Mouse (Mus musculus) intestine, postnatal 0 days (tissue): ENCODE results near the gene Ist1. TPM values are rescaled to one million over a fixed set of nuclear protein-coding genes. Genes with fewer than 3 reads are reported as not detected.

Experiments
- ATAC-seq: fragments of 200-750 bp; cut with Nextera tagmentation; 2 replicates; pipeline ENCODE4 v1.8.0; 2017; ENCODE audit warnings: mild to moderate bottlenecking, moderate TSS enrichment, moderate library complexity
- H3K27ac ChIP-seq: fragments of 300-500 bp; sonication (generic); 2 replicates; pipeline ENCODE4 v1.5.1; 2014; ENCODE audit warnings: mild to moderate bottlenecking, low read depth, low read length, moderate library complexity
- H3K27me3 ChIP-seq: fragments of 300-500 bp; sonication (generic); replicated peaks from 2 replicates; pipeline ENCODE4 v1.6.1; 2014; ENCODE audit warnings: low read length, mixed read lengths; ENCODE audit not compliant: control insufficient read depth, insufficient read depth
- H3K36me3 ChIP-seq: fragments of 300-500 bp; sonication (generic); 2 replicates; pipeline ENCODE4 v1.6.1; 2014; ENCODE audit warnings: mild to moderate bottlenecking, moderate library complexity; ENCODE audit not compliant: control insufficient read depth, insufficient read depth
- H3K4me1 ChIP-seq: fragments of 300-500 bp; sonication (generic); replicated peaks from 2 replicates; pipeline ENCODE4 v1.6.1; 2014; ENCODE audit warnings: antibody characterized with exemption, low read length, mixed read lengths; ENCODE audit not compliant: control insufficient read depth, insufficient read depth
- H3K4me2 ChIP-seq: fragments of 300-500 bp; sonication (generic); replicated peaks from 2 replicates; pipeline ENCODE4 v1.6.1; 2014; ENCODE audit warnings: low read depth, mild to moderate bottlenecking, moderate library complexity
- H3K4me3 ChIP-seq: fragments of 300-500 bp; sonication (generic); 2 replicates; pipeline ENCODE4 v1.5.1; 2014; ENCODE audit warnings: low read depth, low read length
- H3K9ac ChIP-seq: fragments of 300-500 bp; sonication (generic); 2 replicates; pipeline ENCODE4 v1.6.1; 2014; ENCODE audit warnings: mild to moderate bottlenecking, low read depth, low read length
- H3K9me3 ChIP-seq: fragments of 300-500 bp; sonication (generic); 2 replicates; pipeline ENCODE4 v1.6.1; 2016; ENCODE audit warnings: mixed run types; ENCODE audit not compliant: control insufficient read depth
- CTCF ChIP-seq: sonication (generic); IDR thresholded peaks from 2 replicates; pipeline ENCODE4 v1.5.1; 2016; ENCODE audit warnings: low read depth, mild to moderate bottlenecking, control low read depth, antibody characterized with exemption, moderate library complexity
- WGBS: fragments of 180-500 bp; shearing (Covaris S2); extraction: QIAGEN DNeasy Blood & Tissue Kit; methylation state at CpG from one replicate; pipeline ENCODE4 v1.1.7; 2014; 5-methylcytosine and 5-hydroxymethylcytosine counted together
- polyA plus RNA-seq: library from polyadenylated mRNA; unstranded; fragments of >200 nt; fragmentation: Nextera tagmentation; extraction: Ambion mirVana; gene quantifications from 2 replicates; pipeline ENCODE4 v1.2.1, GENCODE M21; 2015

Gene Ist1
- polyA plus RNA-seq, 1 experiment from 2014 or later: 86.9 TPM

- H3K9ac ChIP-seq: peak overlapping the region; percentile 89
- no peaks in the 10 kb centered on the region for H3K27me3 ChIP-seq
- under 1% methylated on average over 38 of the region's 38 CpGs for WGBS
- TF ChIP-seq CTCF: no peak; the same call in 1 of the 2 replicates
- peak overlapping the region; percentile 87 for H3K4me2 ChIP-seq
- no peaks in the 10 kb centered on the region for H3K9me3 ChIP-seq
- peak overlapping the region; percentile 93 for H3K4me3 ChIP-seq
- peaks cover 2% of the 10 kb centered on the region; the same call in 1 of the 2 replicates for H3K36me3 ChIP-seq
- H3K4me1 ChIP-seq: peaks cover 8% of the 10 kb centered on the region; the same call in 1 of the 2 replicates
- peak; percentile 78 for ATAC-seq
- peak overlapping the region; percentile 87 for H3K27ac ChIP-seq
Measured at GRCm38 (mm10) chr8:109692443-109693145, 466 bp downstream of the Ist1 start.

GRCm38 (mm10) chr8:109691769-109692168 lies 1.3 kb downstream of the Ist1 start:
- ATAC-seq: no peak
- WGBS: 41% methylated on average over 5 of the region's 5 CpGs
- H3K4me3 ChIP-seq: peak overlapping the region; percentile 93
- no peaks in the 10 kb centered on the region for H3K27me3 ChIP-seq
- H3K27ac ChIP-seq: no peak overlapping the region
- no peaks in the 10 kb centered on the region for H3K9me3 ChIP-seq
- peaks cover 4% of the 10 kb centered on the region; the same call in 1 of the 2 replicates for H3K36me3 ChIP-seq
- TF ChIP-seq CTCF: peak; percentile 46
- H3K9ac ChIP-seq: peak overlapping the region; percentile 89
- peak overlapping the region; percentile 87 for H3K4me2 ChIP-seq
- H3K4me1 ChIP-seq: peaks cover 8% of the 10 kb centered on the region; the same call in 1 of the 2 replicates

- no peak for ATAC-seq
- TF ChIP-seq CTCF: no peak
- Histone ChIP-seq H3K27me3 (no peaks in the 10 kb centered on the region), H3K4me2 (no peak overlapping the region), H3K9me3 (no peaks in the 10 kb centered on the region), H3K4me3 (no peak overlapping the region), H3K27ac (no peak overlapping the region), H3K36me3 (peaks cover 13% of the 10 kb centered on the region), H3K9ac (no peak overlapping the region), H3K4me1 (peaks cover 8% of the 10 kb centered on the region; the same call in 1 of the 2 replicates)
- 89% methylated on average over 5 of the region's 5 CpGs for WGBS
Measured at GRCm38 (mm10) chr8:109687248-109687647, 5.8 kb downstream of the Ist1 start.

GRCm38 (mm10) chr8:109682120-109682519 lies 10.9 kb downstream of the Ist1 start:
- no peak for TF ChIP-seq CTCF
- Histone ChIP-seq H3K27me3 (no peaks in the 10 kb centered on the region), H3K4me2 (no peak overlapping the region), H3K9me3 (no peaks in the 10 kb centered on the region), H3K27ac (no peak overlapping the region), H3K36me3 (peaks cover 54% of the 10 kb centered on the region), H3K4me3 (no peak overlapping the region), H3K9ac (no peak overlapping the region), H3K4me1 (no peaks in the 10 kb centered on the region)
- WGBS: 87% methylated on average over 5 of the region's 5 CpGs
- no peak for ATAC-seq

GRCm38 (mm10) chr8:109681535-109681934 lies 11.5 kb downstream of the Ist1 start:
- no peak for TF ChIP-seq CTCF
- Histone ChIP-seq H3K9me3 (no peaks in the 10 kb centered on the region), H3K4me3 (no peak overlapping the region), H3K9ac (no peak overlapping the region), H3K27ac (no peak overlapping the region), H3K4me1 (no peaks in the 10 kb centered on the region), H3K27me3 (no peaks in the 10 kb centered on the region), H3K36me3 (peaks cover 60% of the 10 kb centered on the region), H3K4me2 (no peak overlapping the region)
- WGBS: 57% methylated on average over 3 of the region's 3 CpGs
- no peak for ATAC-seq

- Histone ChIP-seq H3K4me2 (no peak overlapping the region), H3K4me3 (no peak overlapping the region), H3K9me3 (no peaks in the 10 kb centered on the region), H3K27me3 (no peaks in the 10 kb centered on the region), H3K27ac (no peak overlapping the region), H3K9ac (no peak overlapping the region), H3K4me1 (no peaks in the 10 kb centered on the region), H3K36me3 (peaks cover 95% of the 10 kb centered on the region)
- no peak for ATAC-seq
- WGBS: 91% methylated on average over 9 of the region's 9 CpGs
- no peak for TF ChIP-seq CTCF
Measured at GRCm38 (mm10) chr8:109675896-109676643, 17.0 kb downstream of the Ist1 start.
